Mouse (Mus musculus) olfactory bulb, adult 2 months (tissue): ENCODE data around the gene Gm20422.

Experiments used
- CTCF ChIP-seq: fragments of 200-500 bp; IDR thresholded peaks from 2 replicates; pipeline ENCODE4 v1.5.1; 2012; ENCODE audit warnings: low read depth, mild to moderate bottlenecking, low read length, moderate library complexity; ENCODE audit not compliant: insufficient read depth
- POLR2A ChIP-seq: fragments of 200-500 bp; IDR thresholded peaks from 2 replicates; pipeline ENCODE4 v1.6.1; 2012; ENCODE audit warnings: mild to moderate bottlenecking, low read depth, low read length, moderate library complexity; ENCODE audit not compliant: insufficient read depth

- TF ChIP-seq CTCF (no peak), POLR2A (no peak)
These were observed 456 bp upstream of the Gm20422 start for GRCm38 (mm10) chr8:69775149-69775534.
